Comparison of ENCODE assay signal across 15 mouse cellular contexts in the genomic region with DNA sequence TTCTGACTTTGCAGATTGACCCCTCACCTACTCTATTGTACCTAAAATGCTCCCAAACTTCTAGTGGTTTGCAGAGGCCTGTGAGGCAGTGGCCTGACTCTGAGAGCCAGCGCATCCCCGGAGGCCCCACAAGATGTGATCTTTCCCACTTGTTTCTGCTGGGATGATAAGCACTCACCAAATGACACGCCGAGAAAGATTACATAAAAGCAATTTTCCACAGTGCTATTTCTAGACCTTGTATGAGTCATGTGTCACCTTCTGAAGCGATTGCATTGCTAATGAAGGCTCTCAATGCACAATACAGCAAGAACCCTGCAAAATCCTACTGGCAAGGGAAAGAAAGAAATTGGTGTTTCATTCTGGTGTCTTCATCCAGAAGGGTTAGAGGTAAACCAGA.
DNase-seq lines count a peak whose midpoint lies in the region; ATAC-seq and TF ChIP-seq lines count a peak whose summit lies in the region.
"Had no signal": no experiment of that assay in that cellular context is flagged by ENCODE, and none has a peak within 500 bp of the region (broad histone marks: within the 10 kb centered on the region; RNA-seq: fewer than 3 reads in every experiment).

No protein-coding gene starts in this region.

- peak; percentile 39 for ATAC-seq in cerebellum, adult (ENCODE audit: insufficient number of reproducible peaks, low FRiP score, low TSS enrichment)
- ATAC-seq in hindbrain, embryonic 14.5 days (ENCODE audit: low FRiP score), result no peak
- ATAC-seq in hindbrain, embryonic 11.5 days (ENCODE audit: low FRiP score), result no peak
- no peak for ATAC-seq in stomach, postnatal 0 days (ENCODE audit: low FRiP score, low TSS enrichment)
- ATAC-seq: forebrain, embryonic 16.5 days; inflammation-experienced regulatory T-cells, adult 6 months had no signal

- H3K9me3 ChIP-seq in hindbrain, embryonic 14.5 days (ENCODE audit: control insufficient read depth, low read length), result no peaks in the 10 kb centered on the region
- no peaks in the 10 kb centered on the region for H3K9me3 ChIP-seq in hindbrain, embryonic 11.5 days (ENCODE audit: control insufficient read depth, low read length)
- no peaks in the 10 kb centered on the region for H3K9me3 ChIP-seq in stomach, postnatal 0 days (ENCODE audit: control insufficient read depth, low read length)
- H3K9me3 ChIP-seq: limb, embryonic 12.5 days had no signal

- H3K4me1 ChIP-seq in hindbrain, embryonic 14.5 days (replicated peaks; ENCODE audit: control insufficient read depth, insufficient read depth, low read length), result 0 out of 2 replicates have a peak, but pooled peaks cover under 1% of the 10 kb centered on the region
- no peaks in the 10 kb centered on the region for H3K4me1 ChIP-seq in hindbrain, embryonic 11.5 days (replicated peaks; ENCODE audit: control insufficient read depth, insufficient read depth, low read length)
- H3K4me1 ChIP-seq in stomach, postnatal 0 days (replicated peaks; ENCODE audit: control insufficient read depth, insufficient read depth), result no peaks in the 10 kb centered on the region
- H3K4me1 ChIP-seq: limb, embryonic 12.5 days had no signal

- 0 out of 2 replicates have a peak overlapping the region, but pooled peaks have one; percentile 14 for H3K27ac ChIP-seq in hindbrain, embryonic 14.5 days
- no peak overlapping the region for H3K27ac ChIP-seq in hindbrain, embryonic 11.5 days (ENCODE audit: low read depth, low read length)
- H3K27ac ChIP-seq in stomach, postnatal 0 days (replicated peaks), result peak overlapping the region; percentile 35; the same call in 1 of the 2 replicates
- H3K27ac ChIP-seq: limb, embryonic 12.5 days had no signal

- DNase-seq in cerebellum, adult 9-10 months, result no peak
- DNase-seq in hindbrain, embryonic 14.5 days (ENCODE audit: low spot score), result no peak
- DNase-seq in hindbrain, embryonic 11.5 days (ENCODE audit: low spot score), result no peak
- DNase-seq in right cerebral cortex, adult 18-20 months, result peak; percentile 68
- DNase-seq in right cerebral cortex, postnatal 14 days, result no peak
- no peak for DNase-seq in stomach, postnatal 0 days (ENCODE audit: low spot score)
- no peak for DNase-seq in kidney, adult 18-20 months
- DNase-seq: adrenal gland, postnatal 10 days; cerebellum, adult 11 months; kidney, postnatal 14 days had no signal

- WGBS in hindbrain, embryonic 14.5 days, result 74% methylated on average over 5 of the region's 5 CpGs
- WGBS in hindbrain, embryonic 11.5 days, result 92% methylated on average over 5 of the region's 5 CpGs
- 57% methylated on average over 5 of the region's 5 CpGs for WGBS in stomach, postnatal 0 days

- no peaks in the 10 kb centered on the region for H3K27me3 ChIP-seq in hindbrain, embryonic 14.5 days (ENCODE audit: control insufficient read depth, insufficient read depth, low read length)
- no peaks in the 10 kb centered on the region for H3K27me3 ChIP-seq in hindbrain, embryonic 11.5 days (ENCODE audit: control insufficient read depth, insufficient read depth, low read length)
- no peaks in the 10 kb centered on the region for H3K27me3 ChIP-seq in stomach, postnatal 0 days (ENCODE audit: control insufficient read depth, insufficient read depth, low read length)

- H3K4me3 ChIP-seq in hindbrain, embryonic 14.5 days (replicated peaks; ENCODE audit: low read length), result no peak overlapping the region
- H3K4me3 ChIP-seq in hindbrain, embryonic 11.5 days (ENCODE audit: low read depth, low read length), result no peak overlapping the region
- no peak overlapping the region for H3K4me3 ChIP-seq in stomach, postnatal 0 days (ENCODE audit: low read depth, low read length)
- H3K4me3 ChIP-seq: limb, embryonic 12.5 days; myocyte had no signal

- H3K36me3 ChIP-seq in hindbrain, embryonic 14.5 days (replicated peaks; ENCODE audit: control insufficient read depth, insufficient read depth), result no peaks in the 10 kb centered on the region
- H3K36me3 ChIP-seq in hindbrain, embryonic 11.5 days (ENCODE audit: control insufficient read depth, insufficient read depth, low read length), result no peaks in the 10 kb centered on the region
- H3K36me3 ChIP-seq in stomach, postnatal 0 days (ENCODE audit: control insufficient read depth, insufficient read depth, low read length), result no peaks in the 10 kb centered on the region
- H3K36me3 ChIP-seq: limb, embryonic 12.5 days had no signal

- H3K4me2 ChIP-seq in hindbrain, embryonic 14.5 days (replicated peaks), result no peak overlapping the region
- no peak overlapping the region for H3K4me2 ChIP-seq in hindbrain, embryonic 11.5 days (replicated peaks; ENCODE audit: low read depth, low read length)
- no peak overlapping the region for H3K4me2 ChIP-seq in stomach, postnatal 0 days (replicated peaks; ENCODE audit: low read depth)
- H3K4me2 ChIP-seq: limb, embryonic 12.5 days had no signal

- H3K9ac ChIP-seq in hindbrain, embryonic 14.5 days, result no peak overlapping the region
- no peak overlapping the region for H3K9ac ChIP-seq in hindbrain, embryonic 11.5 days (ENCODE audit: low read depth, low read length)
- H3K9ac ChIP-seq in stomach, postnatal 0 days (ENCODE audit: low read length), result no peak overlapping the region
- H3K9ac ChIP-seq: limb, embryonic 12.5 days had no signal

- TF ChIP-seq EP300 in stomach, postnatal 0 days (optimal IDR thresholded peaks at IDR 0.05), result no peak

- TF ChIP-seq CTCF in stomach, postnatal 0 days (IDR thresholded peaks at IDR 0.05; ENCODE audit: low read depth), result no peak
